Mouse (Mus musculus) spleen, adult 18-20 months (tissue): ENCODE measurements at regions not wholly inside any gene's neighbourhood (a gene's known extent, or its start where the extent isn't known, plus 50 kb on each side); places are given as distances from the start of the nearest gene placed in this dataset.
A peak's percentile ranks its signal among the peaks of the same experiment; 100 is the strongest.

Source experiments
- DNase-seq, 2 experiments: peaks; one replicate each; pipeline ENCODE4 v3.0.0; 2022; ENCODE audit warnings: mixed read lengths in 2 of 2

GRCm38 (mm10) chr19:36178828-36179251 is 58.9 kb upstream of the Ankrd1 start:
- DNase-seq: no peak

- no peak for DNase-seq
Measured at GRCm38 (mm10) chr19:36180329-36180728, 60.4 kb upstream of the Ankrd1 start.

- no peak for DNase-seq
Measured at GRCm38 (mm10) chr19:36181535-36181934, 61.6 kb upstream of the Ankrd1 start.

GRCm38 (mm10) chr19:36183127-36183526 is 63.2 kb upstream of the Ankrd1 start:
- DNase-seq: peak; percentile 22 to 58

- no peak for DNase-seq
Measured at GRCm38 (mm10) chr19:36189662-36190061, 69.8 kb upstream of the Ankrd1 start.

GRCm38 (mm10) chr19:36191641-36192040 is 71.7 kb upstream of the Ankrd1 start:
- no peak for DNase-seq

- DNase-seq: no peak
Measured at GRCm38 (mm10) chr19:36204269-36204668, 84.4 kb upstream of the Ankrd1 start.

- DNase-seq: no peak
Measured at GRCm38 (mm10) chr19:36204965-36205718, 85.2 kb upstream of the Ankrd1 start.

- no peak for DNase-seq
Measured at GRCm38 (mm10) chr19:36207735-36208288, 87.9 kb upstream of the Ankrd1 start.

GRCm38 (mm10) chr19:36208419-36208818 is 88.5 kb upstream of the Ankrd1 start:
- DNase-seq: no peak

GRCm38 (mm10) chr19:36213461-36213860 is 93.6 kb upstream of the Ankrd1 start:
- no peak for DNase-seq

GRCm38 (mm10) chr19:36214188-36214968 is 94.5 kb upstream of the Ankrd1 start:
- DNase-seq: no peak

- no peak for DNase-seq
Measured at GRCm38 (mm10) chr19:36217177-36217576, 97.3 kb upstream of the Ankrd1 start.

GRCm38 (mm10) chr19:36217605-36218004 is 97.7 kb upstream of the Ankrd1 start:
- DNase-seq: no peak

- no peak for DNase-seq
Measured at GRCm38 (mm10) chr19:36218921-36219320, 99.0 kb upstream of the Ankrd1 start.

GRCm38 (mm10) chr19:36221104-36221503 is 101.2 kb upstream of the Ankrd1 start:
- no peak for DNase-seq

- no peak for DNase-seq
Measured at GRCm38 (mm10) chr19:36221596-36221995, 101.7 kb upstream of the Ankrd1 start.

- DNase-seq: peak in 1 of 2 experiments; percentile 4
Measured at GRCm38 (mm10) chr19:36222198-36222597, 102.3 kb upstream of the Ankrd1 start.

GRCm38 (mm10) chr19:36224518-36224917 is 104.6 kb upstream of the Ankrd1 start:
- DNase-seq: no peak

- no peak for DNase-seq
Measured at GRCm38 (mm10) chr19:36225612-36226011, 105.7 kb upstream of the Ankrd1 start.

GRCm38 (mm10) chr19:36227418-36228160 is 107.7 kb upstream of the Ankrd1 start:
- DNase-seq: no peak

- DNase-seq: no peak
Measured at GRCm38 (mm10) chr19:36229315-36229714, 109.4 kb upstream of the Ankrd1 start.

GRCm38 (mm10) chr19:36229941-36230340 is 110.0 kb upstream of the Ankrd1 start:
- no peak for DNase-seq
